Mouse (Mus musculus) G1E (cell line): ENCODE data around the gene Tbc1d25. TPM values are rescaled to one million over a fixed set of nuclear protein-coding genes. Genes with fewer than 3 reads are reported as not detected.

Experiments
- ATAC-seq: 2 replicates; pipeline ENCODE4 v1.8.0; 2016; ENCODE audit warnings: mild to moderate bottlenecking; ENCODE audit not compliant: insufficient number of reproducible peaks, poor library complexity, low FRiP score, severe bottlenecking; ENCODE audit errors: extremely low read depth
- DNase-seq: peaks from one replicate; pipeline ENCODE4 v3.0.0; 2012; ENCODE audit warnings: low spot score
- H3K27me3 ChIP-seq: 2 replicates; pipeline ENCODE4 v1.6.1; 2012; ENCODE audit warnings: mild to moderate bottlenecking, low read length, inconsistent platforms; ENCODE audit not compliant: insufficient read depth
- H3K36me3 ChIP-seq: replicated peaks from 2 replicates; pipeline ENCODE3; 2012; ENCODE audit warnings: mild to moderate bottlenecking, inconsistent platforms
- H3K4me1 ChIP-seq: 2 replicates; pipeline ENCODE4 v1.6.1; 2012; ENCODE audit warnings: low read depth, low read length, inconsistent platforms, mixed read lengths; ENCODE audit not compliant: insufficient read depth
- H3K4me3 ChIP-seq: 2 replicates; pipeline ENCODE4 v1.5.1; 2012; ENCODE audit warnings: low read depth, mild to moderate bottlenecking, inconsistent platforms, low read length, moderate library complexity, mixed read lengths
- H3K9me3 ChIP-seq: replicated peaks from 2 replicates; pipeline ENCODE4 v1.6.1; 2012; ENCODE audit warnings: inconsistent platforms
- CTCF ChIP-seq: IDR thresholded peaks from 2 replicates; pipeline ENCODE4 v1.5.1; 2012; ENCODE audit warnings: low read depth, low read length, inconsistent platforms, mixed read lengths
- GATA1 ChIP-seq: IDR thresholded peaks from 2 replicates; pipeline ENCODE4 v1.6.1; 2012; ENCODE audit warnings: borderline replicate concordance, low read length, inconsistent platforms, mixed read lengths
- GATA2 ChIP-seq: IDR thresholded peaks from 2 replicates; pipeline ENCODE4 v1.6.1; 2012; ENCODE audit warnings: low read depth, low read length, inconsistent platforms, borderline replicate concordance
- POLR2AphosphoS5 ChIP-seq: IDR thresholded peaks from 2 replicates; pipeline ENCODE4 v1.6.1; 2012; ENCODE audit warnings: low read depth, low read length, inconsistent platforms; ENCODE audit not compliant: insufficient replicate concordance
- TAL1 ChIP-seq: conservative IDR thresholded peaks from 2 replicates; pipeline ENCODE4 v1.6.1; 2012; ENCODE audit warnings: low read depth, low read length, inconsistent platforms, mixed read lengths
- polyA plus RNA-seq: library from polyadenylated mRNA; stranded (reverse); fragments of >175 nt; gene quantifications from 2 replicates; pipeline ENCODE4 v1.2.3, GENCODE M21; 2012
- total RNA-seq, 2 experiments: library from RNA; stranded (forward) in 1 of 2; stranded (reverse) in 1 of 2; fragments of 200-1000 nt in 1 of 2; fragments of >200 nt in 1 of 2; fragmentation: Nextera tagmentation in 1 of 2; gene quantifications; 2 replicates each; pipeline ENCODE4 v1.2.3; 2014 to 2017

Tbc1d25 gene
- total and polyA plus RNA-seq, 3 experiments, result 4.4 to 9.7 (median 6.5) TPM

DNA sequence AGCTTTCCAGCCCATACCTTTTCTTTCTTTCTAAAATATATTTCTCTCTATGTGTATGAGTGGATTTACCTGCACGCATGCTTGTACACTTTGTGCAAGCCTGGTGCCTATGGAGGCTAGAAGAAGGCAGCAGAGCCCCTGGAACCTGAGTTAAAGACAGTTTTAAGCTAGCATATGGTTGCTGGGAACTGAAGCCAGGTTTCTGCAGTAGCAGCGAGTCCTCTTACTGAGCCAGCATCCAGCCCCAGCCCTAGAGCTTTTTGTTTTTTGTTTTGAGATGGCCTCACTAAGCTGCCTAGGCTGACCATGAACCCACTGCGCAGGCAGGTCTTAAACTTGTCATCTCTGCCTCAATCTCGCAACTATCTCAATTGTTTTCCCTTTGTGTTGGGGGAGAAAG is 11.5 kb downstream of the Tbc1d25 start:
- no peak overlapping the region for H3K4me3 ChIP-seq
- DNase-seq (no peak), ATAC-seq (no peak)
- H3K36me3 ChIP-seq, result peaks cover 65% of the 10 kb centered on the region
- no peaks in the 10 kb centered on the region for H3K4me1 ChIP-seq
- H3K9me3 ChIP-seq, result no peaks in the 10 kb centered on the region
- H3K27me3 ChIP-seq, result no peaks in the 10 kb centered on the region
- TF ChIP-seq GATA2 (no peak), CTCF (no peak), GATA1 (no peak), POLR2AphosphoS5 (no peak), TAL1 (no peak)

DNA sequence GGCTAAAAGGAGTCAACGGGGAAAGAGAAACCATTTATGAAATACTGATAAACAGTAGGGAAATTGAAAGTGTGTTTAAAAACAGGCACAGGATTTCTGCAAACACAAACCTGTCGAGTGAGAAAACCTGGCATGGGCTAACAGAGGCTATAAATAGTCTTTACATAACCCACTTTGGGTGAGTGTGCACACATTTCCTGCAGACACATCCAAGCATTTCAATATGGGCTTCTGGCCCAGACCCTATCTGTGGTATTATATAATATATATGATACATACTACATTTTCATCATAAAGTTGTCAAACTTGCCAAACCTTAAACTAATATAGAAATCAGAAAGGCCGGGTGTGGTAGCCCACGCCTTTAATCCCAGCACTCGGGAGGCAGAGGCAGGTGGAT is 12.9 kb downstream of the Tbc1d25 start:
- no peaks in the 10 kb centered on the region for H3K27me3 ChIP-seq
- no peak for DNase-seq
- H3K9me3 ChIP-seq, result no peaks in the 10 kb centered on the region
- H3K36me3 ChIP-seq, result peaks cover 63% of the 10 kb centered on the region
- H3K4me1 ChIP-seq, result no peaks in the 10 kb centered on the region
- no peak for TF ChIP-seq CTCF
- no peak for TF ChIP-seq GATA1
- TF ChIP-seq POLR2AphosphoS5, result no peak
- TF ChIP-seq TAL1, result no peak
- TF ChIP-seq GATA2, result no peak
- ATAC-seq, result no peak
- no peak overlapping the region for H3K4me3 ChIP-seq

DNA sequence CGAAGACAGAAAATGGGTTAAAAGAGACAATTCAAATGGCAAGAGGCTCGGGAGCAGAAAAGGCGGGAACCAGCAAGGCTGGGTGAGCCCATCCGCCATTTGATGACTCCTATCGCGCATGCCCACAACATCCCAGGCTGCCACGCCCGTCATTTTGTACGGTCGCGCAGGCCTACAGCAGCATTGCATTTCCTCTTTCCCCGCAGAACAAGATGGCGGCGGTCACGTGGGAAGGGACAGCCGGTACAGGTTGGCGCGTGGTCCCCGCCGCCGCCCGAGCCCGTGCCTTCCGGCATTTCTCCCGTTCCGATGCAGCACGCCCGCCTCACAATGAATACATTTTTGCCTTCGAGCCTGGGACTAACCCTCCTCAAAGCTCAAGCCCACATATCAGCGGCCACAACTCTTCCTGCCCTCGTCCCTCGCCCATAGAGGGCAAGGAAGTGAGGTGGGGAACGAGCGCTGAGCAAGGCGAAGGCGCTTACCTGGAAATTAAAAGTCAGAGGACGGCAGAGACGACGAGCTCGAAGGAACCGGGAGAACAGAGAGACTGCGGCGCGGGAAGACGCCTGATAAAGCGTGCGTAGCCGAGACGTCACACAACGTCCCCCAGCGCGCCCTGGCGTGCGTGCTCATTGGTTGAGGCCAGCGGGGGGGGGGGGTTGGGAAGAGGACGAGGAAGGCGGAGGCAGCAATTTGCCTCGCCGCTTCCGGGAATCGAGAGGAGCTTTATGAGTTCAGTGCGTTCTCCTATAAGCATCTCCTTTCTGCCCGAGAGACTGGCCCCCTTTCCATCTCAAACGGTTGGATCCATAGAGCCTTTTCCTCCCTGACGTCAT is 30.6 kb downstream of the Tbc1d25 start, which contains the start of gene Rbm3:
Gene Rbm3 (minus strand): TSS at position 728 of the 839 bp plus-strand sequence.
- TF ChIP-seq GATA1, result no peak
- TF ChIP-seq TAL1, result no peak
- no peak for TF ChIP-seq CTCF
- no peak for TF ChIP-seq GATA2
- no peak for TF ChIP-seq POLR2AphosphoS5
- Histone ChIP-seq H3K27me3 (no peaks in the 10 kb centered on the region), H3K9me3 (no peaks in the 10 kb centered on the region), H3K4me1 (peaks cover 51% of the 10 kb centered on the region), H3K36me3 (peaks cover 41% of the 10 kb centered on the region), H3K4me3 (peak within 1 kb of the TSS; percentile 79)
- peak; percentile 69 for DNase-seq
- peak; percentile 63 for ATAC-seq

DNA sequence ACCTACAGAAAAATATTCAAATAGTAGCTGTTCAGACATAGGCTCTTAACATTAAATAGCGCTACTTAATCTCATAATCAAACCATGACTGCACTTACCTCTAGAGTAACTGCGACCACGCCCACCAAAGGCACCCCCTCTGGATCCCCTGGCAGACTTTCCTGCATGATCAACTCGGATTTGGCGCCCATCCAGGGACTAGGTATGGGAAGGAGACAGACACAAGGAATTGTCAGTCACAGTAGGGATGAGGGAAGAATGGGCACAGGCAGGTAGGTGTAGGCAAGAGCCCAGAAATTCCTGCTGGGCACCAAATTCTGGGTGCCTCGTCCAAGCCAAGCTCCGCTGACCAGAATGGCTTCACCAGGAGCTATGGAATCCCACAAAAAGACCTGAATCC is 32.2 kb downstream of the Tbc1d25 start:
- DNase-seq, result no peak
- H3K9me3 ChIP-seq, result no peaks in the 10 kb centered on the region
- peaks cover 43% of the 10 kb centered on the region for H3K4me1 ChIP-seq
- ATAC-seq, result no peak
- TF ChIP-seq GATA1 (no peak), GATA2 (no peak), POLR2AphosphoS5 (no peak), CTCF (no peak), TAL1 (no peak)
- H3K4me3 ChIP-seq, result peak overlapping the region; percentile 79
- peaks cover 42% of the 10 kb centered on the region for H3K36me3 ChIP-seq
- no peaks in the 10 kb centered on the region for H3K27me3 ChIP-seq

DNA sequence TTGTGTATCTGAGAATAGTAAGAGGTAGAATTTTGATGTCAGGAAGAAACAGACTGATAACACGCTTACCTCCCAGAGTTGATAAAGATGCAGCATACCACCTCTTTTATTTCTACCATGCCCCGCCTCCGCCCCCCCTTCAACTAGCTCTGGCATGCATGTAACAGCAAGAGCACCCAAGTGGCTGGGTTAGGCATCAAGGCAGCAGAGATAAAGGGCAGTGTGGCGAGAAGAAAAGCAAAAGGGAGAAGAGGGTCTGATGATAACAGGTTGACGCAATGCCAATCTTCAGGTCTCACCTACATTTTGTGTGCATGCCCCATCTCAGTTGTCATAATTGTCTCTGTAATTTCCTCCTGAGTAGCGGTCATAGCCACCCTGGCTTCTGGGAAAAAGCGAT is 33.0 kb downstream of the Tbc1d25 start:
- no peak for DNase-seq
- Histone ChIP-seq H3K4me3 (peak overlapping the region; percentile 60; the same call in 1 of the 2 replicates), H3K4me1 (peaks cover 35% of the 10 kb centered on the region), H3K27me3 (no peaks in the 10 kb centered on the region), H3K36me3 (peaks cover 50% of the 10 kb centered on the region), H3K9me3 (no peaks in the 10 kb centered on the region)
- TF ChIP-seq GATA2, result no peak
- TF ChIP-seq GATA1, result no peak
- no peak for TF ChIP-seq CTCF
- no peak for TF ChIP-seq POLR2AphosphoS5
- no peak for TF ChIP-seq TAL1
- no peak for ATAC-seq

DNA sequence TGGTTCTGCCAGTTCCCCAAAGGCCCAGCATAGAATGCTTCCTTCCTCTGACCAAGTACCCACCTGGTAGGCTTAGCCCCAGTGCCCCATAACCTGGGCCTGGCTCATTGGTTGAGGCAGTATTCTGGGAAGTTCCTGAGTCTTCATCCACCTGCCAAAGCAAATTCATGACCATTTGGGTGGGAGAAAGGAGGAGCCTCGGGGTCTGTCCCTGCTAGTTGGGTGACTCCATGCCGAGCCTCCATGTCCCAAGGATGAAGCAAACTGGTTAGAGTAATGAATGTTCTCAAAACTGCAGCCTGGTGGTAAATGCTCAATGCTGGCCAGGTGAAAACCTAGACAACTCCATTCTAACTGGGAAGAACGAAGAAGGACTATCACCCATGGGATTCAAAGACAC is 34.9 kb downstream of the Tbc1d25 start:
- ATAC-seq, result no peak
- Histone ChIP-seq H3K4me3 (no peak overlapping the region; the same call in 1 of the 2 replicates), H3K9me3 (no peaks in the 10 kb centered on the region), H3K36me3 (peaks cover 66% of the 10 kb centered on the region), H3K27me3 (no peaks in the 10 kb centered on the region), H3K4me1 (peaks cover 21% of the 10 kb centered on the region)
- TF ChIP-seq GATA2 (no peak), CTCF (no peak), POLR2AphosphoS5 (no peak), GATA1 (no peak), TAL1 (no peak)
- no peak for DNase-seq

DNA sequence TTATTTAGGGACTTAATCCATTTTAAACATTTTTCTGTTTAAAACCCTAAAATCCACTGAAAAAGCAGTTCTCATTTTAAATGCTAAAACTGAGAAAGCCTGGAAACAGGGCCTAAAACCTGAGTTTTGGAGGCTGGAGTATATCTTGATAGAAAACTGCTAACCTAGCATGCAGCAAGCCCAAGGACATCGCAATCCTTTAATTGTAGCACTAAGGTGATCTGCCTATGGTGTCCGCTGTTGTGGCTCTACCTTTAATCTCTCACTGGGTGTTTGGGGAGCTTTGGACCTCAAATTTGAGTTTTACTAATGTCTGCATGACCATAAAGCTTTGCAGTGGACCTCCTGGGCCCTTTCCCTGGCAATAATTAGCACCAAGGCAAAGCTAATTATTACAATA is 35.5 kb downstream of the Tbc1d25 start:
- H3K36me3 ChIP-seq, result peaks cover 66% of the 10 kb centered on the region

More for the DNA sequence above, 35.5 kb downstream of the Tbc1d25 start:
- Histone ChIP-seq H3K4me1 (peaks cover 21% of the 10 kb centered on the region), H3K4me3 (no peak overlapping the region), H3K27me3 (no peaks in the 10 kb centered on the region), H3K9me3 (no peaks in the 10 kb centered on the region)
- DNase-seq, result no peak
- no peak for TF ChIP-seq POLR2AphosphoS5
- no peak for ATAC-seq
